Mouse (Mus musculus) liver, postnatal 0 days (tissue): ENCODE measurements around the gene Cnga1. TPM values are rescaled to one million over a fixed set of nuclear protein-coding genes. Genes with fewer than 3 reads are reported as not detected.
A peak's percentile ranks its signal among the peaks of the same experiment; 100 is the strongest.
"Not testable (repeated sequence)": the region's sequence is repeated elsewhere in the genome, so short reads cannot be mapped to it uniquely, and the experiment has no call there.

Experiments used
- ATAC-seq: fragments of 200-750 bp; cut with Nextera tagmentation; 2 replicates; pipeline ENCODE4 v1.8.0; 2017; ENCODE audit warnings: mild to moderate bottlenecking, moderate library complexity
- DNase-seq: peaks from one replicate; pipeline ENCODE4 v3.0.0-alpha.2; 2016
- H3K27ac ChIP-seq: fragments of 300-500 bp; sonication (generic); 2 replicates; pipeline ENCODE4 v1.5.1; 2014; ENCODE audit warnings: antibody characterized with exemption, moderate library complexity, mild to moderate bottlenecking, low read depth
- H3K27me3 ChIP-seq: fragments of 300-500 bp; sonication (generic); 2 replicates; pipeline ENCODE4 v1.6.1; 2014; ENCODE audit warnings: low read length, control low read depth, mixed read lengths; ENCODE audit not compliant: insufficient read depth
- H3K36me3 ChIP-seq: fragments of 300-500 bp; sonication (generic); replicated peaks from 2 replicates; pipeline ENCODE4 v1.6.1; 2014; ENCODE audit warnings: mild to moderate bottlenecking, control low read depth, low read length, moderate library complexity, mixed read lengths; ENCODE audit not compliant: insufficient read depth
- H3K4me1 ChIP-seq: fragments of 300-500 bp; sonication (generic); 2 replicates; pipeline ENCODE4 v1.6.1; 2014; ENCODE audit warnings: antibody characterized with exemption, mild to moderate bottlenecking, control low read depth; ENCODE audit not compliant: insufficient read depth
- H3K4me2 ChIP-seq: fragments of 300-500 bp; sonication (generic); 2 replicates; pipeline ENCODE4 v1.6.1; 2014; ENCODE audit warnings: low read depth, mild to moderate bottlenecking, low read length, moderate library complexity, mixed read lengths
- H3K4me3 ChIP-seq: fragments of 300-500 bp; sonication (generic); 2 replicates; pipeline ENCODE4 v1.5.1; 2014; ENCODE audit warnings: low read depth, low read length
- H3K9ac ChIP-seq: fragments of 300-500 bp; sonication (generic); replicated peaks from 2 replicates; pipeline ENCODE4 v1.6.1; 2014; ENCODE audit warnings: mild to moderate bottlenecking, moderate library complexity
- H3K9me3 ChIP-seq: fragments of 300-500 bp; sonication (generic); 2 replicates; pipeline ENCODE4 v1.6.1; 2016; ENCODE audit warnings: mild to moderate bottlenecking, control low read depth, low read length, mixed read lengths
- CTCF ChIP-seq: sonication (generic); IDR thresholded peaks from 2 replicates; pipeline ENCODE4 v1.5.1; 2016; ENCODE audit warnings: antibody characterized with exemption, low read depth
- EP300 ChIP-seq: IDR thresholded peaks from 2 replicates; pipeline ENCODE4 v1.6.1; 2016; ENCODE audit warnings: antibody characterized with exemption, low read depth, mild to moderate bottlenecking
- WGBS: fragments of 180-500 bp; shearing (Covaris S2); extraction: QIAGEN DNeasy Blood & Tissue Kit; methylation state at CpG from one replicate; pipeline ENCODE4 v1.1.7; 2014; ENCODE audit not compliant: insufficient replicate concordance; 5-methylcytosine and 5-hydroxymethylcytosine counted together
- polyA plus RNA-seq: library from polyadenylated mRNA; unstranded; fragments of >200 nt; fragmentation: Nextera tagmentation; extraction: Ambion mirVana; gene quantifications from 2 replicates; pipeline ENCODE4 v1.2.1, GENCODE M21; 2015

Gene Cnga1
- polyA plus RNA-seq, 1 experiment from 2014 or later, result not detected

- H3K27ac ChIP-seq, result no peak overlapping the region
- no peak for ATAC-seq
- TF ChIP-seq CTCF (no peak), EP300 (no peak)
- no peaks in the 10 kb centered on the region for H3K4me1 ChIP-seq
- WGBS, result 62% methylated on average over 5 of the region's 5 CpGs
- no peak overlapping the region for H3K9ac ChIP-seq
- 0 out of 2 replicates have a peak, but pooled peaks cover 3% of the 10 kb centered on the region for H3K9me3 ChIP-seq
- H3K4me2 ChIP-seq, result no peak overlapping the region
- no peaks in the 10 kb centered on the region for H3K27me3 ChIP-seq
- H3K36me3 ChIP-seq, result no peaks in the 10 kb centered on the region
- DNase-seq, result no peak
- H3K4me3 ChIP-seq, result no peak overlapping the region
These were observed 78.5 kb downstream of the Cnga1 start for GRCm38 (mm10) chr5:72565621-72566020.

GRCm38 (mm10) chr5:72563183-72563582 lies 80.9 kb downstream of the Cnga1 start:
- not testable (repeated sequence) for H3K9me3 ChIP-seq, H3K27me3 ChIP-seq, H3K27ac ChIP-seq, ATAC-seq, H3K4me2 ChIP-seq, H3K36me3 ChIP-seq, H3K9ac ChIP-seq, DNase-seq, H3K4me3 ChIP-seq
- WGBS, result 56% methylated on average over 2 of the region's 2 CpGs
- H3K4me1 ChIP-seq, result peaks cover 12% of the 10 kb centered on the region

GRCm38 (mm10) chr5:72560976-72561628 lies 83.0 kb downstream of the Cnga1 start:
- peaks cover 14% of the 10 kb centered on the region for H3K4me1 ChIP-seq
- ATAC-seq (no peak), DNase-seq (no peak)
- no peak overlapping the region for H3K4me3 ChIP-seq
- no peak overlapping the region for H3K27ac ChIP-seq
- H3K9ac ChIP-seq, result no peak overlapping the region
- TF ChIP-seq EP300 (no peak), CTCF (no peak)
- H3K4me2 ChIP-seq, result no peak overlapping the region
- no peaks in the 10 kb centered on the region for H3K36me3 ChIP-seq
- H3K9me3 ChIP-seq, result no peaks in the 10 kb centered on the region
- H3K27me3 ChIP-seq, result no peaks in the 10 kb centered on the region
- WGBS, result 38% methylated on average over 3 of the region's 3 CpGs

- H3K4me2 ChIP-seq, result peak within 1 kb of the TSS; percentile 100
- H3K9ac ChIP-seq, result peak within 1 kb of the TSS; percentile 93
- H3K27me3 ChIP-seq, result no peaks in the 10 kb centered on the region
- TF ChIP-seq CTCF (no peak), EP300 (peak; percentile 50; the same call in 1 of the 2 replicates)
- H3K4me3 ChIP-seq, result peak within 1 kb of the TSS; percentile 98
- H3K4me1 ChIP-seq, result peaks cover 14% of the 10 kb centered on the region
- 2% methylated on average over 42 of the region's 42 CpGs for WGBS
- ATAC-seq (peak; percentile 97), DNase-seq (peak; percentile 97)
- no peaks in the 10 kb centered on the region for H3K9me3 ChIP-seq
- H3K27ac ChIP-seq, result peak within 1 kb of the TSS; percentile 74
- peaks cover 1% of the 10 kb centered on the region; the same call in 1 of the 2 replicates for H3K36me3 ChIP-seq
These were observed 84.5 kb downstream of the Cnga1 start, which contains the start of gene Nfxl1 for GRCm38 (mm10) chr5:72559544-72560049. TSS of gene Nfxl1 (minus strand) at chr5:72559684.

GRCm38 (mm10) chr5:72558716-72559526 lies 85.2 kb downstream of the Cnga1 start:
- no peaks in the 10 kb centered on the region for H3K9me3 ChIP-seq
- peak overlapping the region; percentile 74 for H3K27ac ChIP-seq
- no peak for TF ChIP-seq EP300
- peak; percentile 9; the same call in 1 of the 2 replicates for TF ChIP-seq CTCF
- no peaks in the 10 kb centered on the region for H3K27me3 ChIP-seq
- H3K4me1 ChIP-seq, result peaks cover 14% of the 10 kb centered on the region
- H3K4me2 ChIP-seq, result peak overlapping the region; percentile 100
- 3% methylated on average over 52 of the region's 57 CpGs for WGBS
- peak overlapping the region; percentile 98 for H3K4me3 ChIP-seq
- no peak for DNase-seq
- ATAC-seq, result peak; percentile 78
- H3K36me3 ChIP-seq, result peaks cover 4% of the 10 kb centered on the region; the same call in 1 of the 2 replicates
- H3K9ac ChIP-seq, result peak overlapping the region; percentile 93

GRCm38 (mm10) chr5:72556245-72556644 lies 87.8 kb downstream of the Cnga1 start:
- Histone ChIP-seq H3K9me3 (no peaks in the 10 kb centered on the region), H3K4me2 (no peak overlapping the region), H3K4me1 (peaks cover 16% of the 10 kb centered on the region), H3K9ac (no peak overlapping the region), H3K27me3 (no peaks in the 10 kb centered on the region), H3K4me3 (no peak overlapping the region), H3K27ac (no peak overlapping the region), H3K36me3 (peaks cover 7% of the 10 kb centered on the region; the same call in 1 of the 2 replicates)
- ATAC-seq, result no peak
- TF ChIP-seq EP300, result no peak
- no peak for TF ChIP-seq CTCF
- WGBS, result 77% methylated on average over 3 of the region's 3 CpGs
- DNase-seq, result no peak

Other genes with a start within 250 kb of the Cnga1 start
- 0.05 and 0.08 TPM in 2 replicates for gene Corin, start 139.8 kb downstream of the Cnga1 start, polyA plus RNA-seq
- 4.4 and 4.5 TPM in 2 replicates for gene Nfxl1, start 84.6 kb downstream of the Cnga1 start, polyA plus RNA-seq
- gene Zar1, start 63.0 kb downstream of the Cnga1 start, polyA plus RNA-seq, result not detected in 2 replicates
- not detected in 2 replicates for gene Gm5868, start 56.7 kb downstream of the Cnga1 start, polyA plus RNA-seq
- gene Nipal1, start 3.5 kb upstream of the Cnga1 start, polyA plus RNA-seq, result 75.3 and 76.1 TPM in 2 replicates
- 0.27 and 0.32 TPM in 2 replicates for gene Txk, start 108.5 kb upstream of the Cnga1 start, polyA plus RNA-seq
- 7.5 and 9.2 TPM in 2 replicates for gene Tec, start 224.2 kb upstream of the Cnga1 start, polyA plus RNA-seq